Mouse (Mus musculus) liver, embryonic 14.5 days (tissue): Measurements from ENCODE around the gene Ccdc191. TPM values are rescaled to one million over a fixed set of nuclear protein-coding genes. Genes with fewer than 3 reads are reported as not detected.

Experiments used
- ATAC-seq: fragments of 200-750 bp; cut with Nextera tagmentation; 2 replicates; pipeline ENCODE4 v1.8.0; 2017; ENCODE audit warnings: moderate number of reproducible peaks, mild to moderate bottlenecking, moderate library complexity; ENCODE audit not compliant: insufficient read depth
- DNase-seq, 3 experiments: peaks; one replicate each; pipeline ENCODE4 v3.0.0-alpha.2; 2012 to 2013; ENCODE audit warnings: low read depth in 3 of 3, low spot score in 3 of 3
- H3K27ac ChIP-seq: fragments of 300-500 bp; sonication (generic); 2 replicates; pipeline ENCODE4 v1.5.1; 2014; ENCODE audit warnings: moderate library complexity, mild to moderate bottlenecking, control low read depth, inconsistent platforms
- H3K27me3 ChIP-seq: fragments of 300-500 bp; sonication (generic); 2 replicates; pipeline ENCODE4 v1.6.1; 2014; ENCODE audit warnings: mild to moderate bottlenecking, low read length, moderate library complexity; ENCODE audit not compliant: control insufficient read depth, insufficient read depth
- H3K36me3 ChIP-seq: fragments of 300-500 bp; sonication (generic); replicated peaks from 2 replicates; pipeline ENCODE4 v1.6.1; 2014; ENCODE audit warnings: low read depth; ENCODE audit not compliant: control insufficient read depth, insufficient read depth
- H3K4me1 ChIP-seq, 2 experiments: fragments of 200-500 bp in 1 of 2; fragments of 300-500 bp in 1 of 2; sonication (generic) in 1 of 2; replicated peaks; 2 replicates each; pipeline ENCODE4 v1.6.1; 2012 to 2014; ENCODE audit warnings: antibody characterized with exemption in 1 of 2, inconsistent platforms in 1 of 2, low read length in 1 of 2; ENCODE audit not compliant: control insufficient read depth in 2 of 2, insufficient read depth in 2 of 2
- H3K4me2 ChIP-seq: fragments of 300-500 bp; sonication (generic); 2 replicates; pipeline ENCODE4 v1.6.1; 2014; ENCODE audit warnings: low read depth, mild to moderate bottlenecking, control low read depth, moderate library complexity
- H3K4me3 ChIP-seq, 2 experiments: fragments of 200-500 bp in 1 of 2; fragments of 300-500 bp in 1 of 2; sonication (generic) in 1 of 2; 2 replicates each; pipeline ENCODE4 v1.5.1; 2012 to 2014; ENCODE audit warnings: low read depth in 2 of 2, low read length in 2 of 2, mild to moderate bottlenecking in 2 of 2, control low read depth in 1 of 2, inconsistent platforms in 1 of 2, moderate library complexity in 1 of 2; ENCODE audit not compliant: insufficient read depth in 1 of 2
- H3K9ac ChIP-seq: fragments of 300-500 bp; sonication (generic); replicated peaks from 2 replicates; pipeline ENCODE4 v1.6.1; 2014; ENCODE audit warnings: mild to moderate bottlenecking, control low read depth, moderate library complexity
- H3K9me3 ChIP-seq: fragments of 300-500 bp; sonication (generic); 2 replicates; pipeline ENCODE4 v1.6.1; 2016; ENCODE audit warnings: low read length, mixed read lengths; ENCODE audit not compliant: control insufficient read depth
- CTCF ChIP-seq: IDR thresholded peaks from 2 replicates; pipeline ENCODE4 v1.5.1; 2016; ENCODE audit warnings: antibody characterized with exemption, low read depth, control low read depth
- EP300 ChIP-seq: IDR thresholded peaks from 2 replicates; pipeline ENCODE4 v1.6.1; 2016; ENCODE audit warnings: antibody characterized with exemption, low read depth
- WGBS: fragments of 180-500 bp; shearing (Covaris S2); extraction: QIAGEN DNeasy Blood & Tissue Kit; methylation state at CpG from one replicate; pipeline ENCODE4 v1.1.7; 2014; ENCODE audit not compliant: insufficient replicate concordance; 5-methylcytosine and 5-hydroxymethylcytosine counted together
- polyA plus RNA-seq, 2 experiments: library from polyadenylated mRNA; depleted of rRNA in 1 of 2; stranded (reverse) in 1 of 2; unstranded in 1 of 2; fragments of >200 nt; fragmentation: Nextera tagmentation in 1 of 2; extraction: Ambion mirVana in 1 of 2; gene quantifications; 2 replicates each; pipeline versions ENCODE4 v1.2.1 to v1.2.3; 2012 to 2014

Gene Ccdc191
- polyA plus RNA-seq, 2 experiments = 0.92 to 1.8 TPM

GRCm38 (mm10) chr16:43945869-43946268 is 56.3 kb downstream of the Ccdc191 start:
- ATAC-seq = no peak
- no peak for DNase-seq
- Histone ChIP-seq H3K9ac (no peak overlapping the region), H3K4me2 (no peak overlapping the region), H3K27me3 (no peaks in the 10 kb centered on the region), H3K36me3 (no peaks in the 10 kb centered on the region), H3K4me3 (no peak overlapping the region), H3K27ac (no peak overlapping the region), H3K4me1 (no peaks in the 10 kb centered on the region), H3K9me3 (no peaks in the 10 kb centered on the region)
- TF ChIP-seq CTCF (no peak), EP300 (no peak)
- WGBS = 59% methylated on average over 3 of the region's 3 CpGs

- ATAC-seq = no peak
- DNase-seq = no peak
Observed at GRCm38 (mm10) chr16:43951591-43951990, 62.0 kb downstream of the Ccdc191 start.

GRCm38 (mm10) chr16:43954913-43955312 is 65.3 kb downstream of the Ccdc191 start:
- 37% methylated on average over 6 of the region's 6 CpGs for WGBS
- H3K4me2 ChIP-seq = no peak overlapping the region
- no peaks in the 10 kb centered on the region for H3K4me1 ChIP-seq
- no peak overlapping the region for H3K4me3 ChIP-seq
- DNase-seq (no peak), ATAC-seq (no peak)
- H3K27me3 ChIP-seq = no peaks in the 10 kb centered on the region
- H3K9ac ChIP-seq = no peak overlapping the region
- H3K27ac ChIP-seq = no peak overlapping the region
- TF ChIP-seq CTCF (no peak), EP300 (no peak)
- H3K9me3 ChIP-seq = no peaks in the 10 kb centered on the region
- no peaks in the 10 kb centered on the region for H3K36me3 ChIP-seq

More at GRCm38 (mm10) chr16:43951591-43951990, 62.0 kb downstream of the Ccdc191 start:
- no peaks in the 10 kb centered on the region for H3K9me3 ChIP-seq
- WGBS = 16% methylated on average over 4 of the region's 4 CpGs
- H3K36me3 ChIP-seq = no peaks in the 10 kb centered on the region
- TF ChIP-seq CTCF = no peak
- no peak for TF ChIP-seq EP300
- H3K4me3 ChIP-seq = no peak overlapping the region
- no peaks in the 10 kb centered on the region for H3K27me3 ChIP-seq
- no peak overlapping the region for H3K4me2 ChIP-seq
- H3K4me1 ChIP-seq = no peaks in the 10 kb centered on the region
- H3K9ac ChIP-seq = no peak overlapping the region
- H3K27ac ChIP-seq = no peak overlapping the region

GRCm38 (mm10) chr16:43958038-43958437 is 68.4 kb downstream of the Ccdc191 start:
- Histone ChIP-seq H3K4me2 (no peak overlapping the region), H3K9ac (no peak overlapping the region), H3K27ac (no peak overlapping the region), H3K9me3 (no peaks in the 10 kb centered on the region), H3K4me3 (no peak overlapping the region), H3K27me3 (no peaks in the 10 kb centered on the region), H3K36me3 (no peaks in the 10 kb centered on the region), H3K4me1 (no peaks in the 10 kb centered on the region)
- WGBS = 73% methylated on average over 4 of the region's 4 CpGs
- DNase-seq = no peak
- ATAC-seq = no peak
- TF ChIP-seq EP300 = no peak

GRCm38 (mm10) chr16:43963291-43963690 is 73.7 kb downstream of the Ccdc191 start:
- no peak overlapping the region for H3K4me2 ChIP-seq
- no peak overlapping the region for H3K4me3 ChIP-seq
- WGBS = 80% methylated on average over 9 of the region's 9 CpGs
- no peak overlapping the region for H3K27ac ChIP-seq
- H3K9ac ChIP-seq = no peak overlapping the region
- H3K4me1 ChIP-seq = no peaks in the 10 kb centered on the region
- TF ChIP-seq EP300 = no peak
- no peak for TF ChIP-seq CTCF
- H3K27me3 ChIP-seq = no peaks in the 10 kb centered on the region
- no peaks in the 10 kb centered on the region for H3K36me3 ChIP-seq
- no peaks in the 10 kb centered on the region for H3K9me3 ChIP-seq
- ATAC-seq = no peak
- DNase-seq = no peak
